Mouse (Mus musculus): ENCODE results near the gene Helz2. TPM values are rescaled to one million over a fixed set of nuclear protein-coding genes. Genes with fewer than 3 reads are reported as not detected.

Gene Helz2
- polyA plus RNA-seq, 1 experiment from 2014 or later = 0.68 TPM

GRCm38 (mm10) chr2:181180898-181181297 lies 60.9 kb downstream of the Helz2 start:
- no peaks in the 10 kb centered on the region for H3K27me3 ChIP-seq (ENCODE audit: control insufficient read depth, insufficient read depth, low read length)
- no peaks in the 10 kb centered on the region for H3K4me1 ChIP-seq (ENCODE audit: control insufficient read depth, insufficient read depth, low read length)
- H3K27ac ChIP-seq (ENCODE audit: low read depth, low read length) = no peak overlapping the region
- ATAC-seq (ENCODE audit: insufficient read depth, low FRiP score, low TSS enrichment) = no peak
- no peak overlapping the region for H3K4me2 ChIP-seq (ENCODE audit: low read depth)
- no peak overlapping the region for H3K4me3 ChIP-seq (ENCODE audit: low read depth, low read length)
- H3K9me3 ChIP-seq (ENCODE audit: control insufficient read depth, low read length) = no peaks in the 10 kb centered on the region
- no peak for DNase-seq (ENCODE audit: low spot score)
- WGBS = 85% methylated on average over 6 of the region's 6 CpGs
- H3K36me3 ChIP-seq (ENCODE audit: control insufficient read depth, insufficient read depth, low read length) = no peaks in the 10 kb centered on the region
- H3K9ac ChIP-seq (ENCODE audit: low read length) = no peak overlapping the region

DNA sequence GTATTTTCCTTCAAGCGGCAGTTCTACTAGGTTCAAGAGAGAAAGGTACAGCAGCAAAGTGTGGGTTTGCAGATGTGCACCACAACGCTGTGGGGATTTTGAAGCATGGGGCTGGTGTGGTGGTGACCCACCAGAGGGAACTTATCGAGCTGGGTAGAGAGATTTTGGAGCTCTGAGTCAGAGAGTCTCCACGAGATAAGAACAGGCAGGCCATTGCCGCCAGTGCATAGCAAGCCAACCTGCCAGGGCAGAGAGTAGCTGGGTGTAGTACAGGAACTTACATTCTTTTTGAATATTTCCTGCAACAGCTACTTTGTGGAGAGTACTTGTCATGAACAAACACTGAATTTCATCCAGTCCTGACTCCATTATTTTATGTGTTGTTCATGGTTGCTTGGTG lies 63.4 kb downstream of the Helz2 start:
- Histone ChIP-seq H3K4me1 (ENCODE audit: control insufficient read depth, insufficient read depth, low read length) (no peaks in the 10 kb centered on the region), H3K4me2 (ENCODE audit: low read depth) (no peak overlapping the region), H3K4me3 (ENCODE audit: low read depth, low read length) (no peak overlapping the region), H3K27me3 (ENCODE audit: control insufficient read depth, insufficient read depth, low read length) (no peaks in the 10 kb centered on the region), H3K9ac (ENCODE audit: low read length) (no peak overlapping the region), H3K36me3 (ENCODE audit: control insufficient read depth, insufficient read depth, low read length) (no peaks in the 10 kb centered on the region), H3K9me3 (ENCODE audit: control insufficient read depth, low read length) (no peaks in the 10 kb centered on the region), H3K27ac (ENCODE audit: low read depth, low read length) (no peak overlapping the region)
- ATAC-seq (ENCODE audit: insufficient read depth, low FRiP score, low TSS enrichment) (no peak), DNase-seq (ENCODE audit: low spot score) (no peak)
- 88% methylated on average over 5 of the region's 5 CpGs for WGBS

DNA sequence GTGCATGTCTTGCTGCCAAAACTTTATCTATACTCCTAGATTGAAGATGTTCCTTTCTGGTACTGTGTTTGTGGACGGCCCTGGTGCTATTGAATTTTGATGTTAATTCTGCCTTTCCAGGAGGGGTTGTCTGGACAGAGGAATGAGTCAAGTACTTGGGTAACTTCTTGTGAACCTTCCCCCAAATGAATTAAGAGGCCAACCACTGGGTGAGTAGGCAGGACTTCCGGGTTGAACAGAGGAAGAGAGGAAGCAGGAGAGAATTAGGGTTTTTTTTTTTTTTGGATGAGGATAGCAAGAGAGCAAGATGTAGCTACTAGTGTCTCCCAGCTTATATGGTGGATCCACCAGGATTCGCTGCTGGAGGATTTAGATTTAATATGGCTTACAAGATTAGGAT lies 63.8 kb downstream of the Helz2 start:
- DNase-seq (ENCODE audit: low spot score) (no peak), ATAC-seq (ENCODE audit: insufficient read depth, low FRiP score, low TSS enrichment) (no peak)
- Histone ChIP-seq H3K9ac (ENCODE audit: low read length) (no peak overlapping the region), H3K4me3 (ENCODE audit: low read depth, low read length) (no peak overlapping the region), H3K36me3 (ENCODE audit: control insufficient read depth, insufficient read depth, low read length) (no peaks in the 10 kb centered on the region), H3K27ac (ENCODE audit: low read depth, low read length) (no peak overlapping the region), H3K4me1 (ENCODE audit: control insufficient read depth, insufficient read depth, low read length) (no peaks in the 10 kb centered on the region), H3K4me2 (ENCODE audit: low read depth) (no peak overlapping the region), H3K9me3 (ENCODE audit: control insufficient read depth, low read length) (no peaks in the 10 kb centered on the region), H3K27me3 (ENCODE audit: control insufficient read depth, insufficient read depth, low read length) (no peaks in the 10 kb centered on the region)
- 82% methylated on average over 3 of the region's 3 CpGs for WGBS

Other genes starting within 250 kb of the Helz2 start
- gene Chrna4, start 198.5 kb downstream of the Helz2 start, polyA plus RNA-seq (2014; fragmentation: Nextera tagmentation; extraction: Ambion mirVana) = 61.4 and 68.5 TPM in 2 replicates
- 16.0 and 17.1 TPM in 2 replicates for gene Kcnq2, start 106.7 kb downstream of the Helz2 start, polyA plus RNA-seq (2014; fragmentation: Nextera tagmentation; extraction: Ambion mirVana)
- gene Eef1a2, start 85.0 kb downstream of the Helz2 start, polyA plus RNA-seq (2014; fragmentation: Nextera tagmentation; extraction: Ambion mirVana) = 0.92 and 0.93 TPM in 2 replicates
- 402 and 413 TPM in 2 replicates for gene Ppdpf, start 54.8 kb downstream of the Helz2 start, polyA plus RNA-seq (2014; fragmentation: Nextera tagmentation; extraction: Ambion mirVana)
- not detected in 2 replicates for gene Ptk6, start 39.2 kb downstream of the Helz2 start, polyA plus RNA-seq (2014; fragmentation: Nextera tagmentation; extraction: Ambion mirVana)
- 0.12 TPM in 1 of 2 replicates, not detected in the other for gene Srms, start 28.8 kb downstream of the Helz2 start, polyA plus RNA-seq (2014; fragmentation: Nextera tagmentation; extraction: Ambion mirVana)
- gene Fndc11, start 22.0 kb downstream of the Helz2 start, polyA plus RNA-seq (2014; fragmentation: Nextera tagmentation; extraction: Ambion mirVana) = 0.28 TPM in 1 of 2 replicates, not detected in the other
- 21.6 and 21.9 TPM in 2 replicates for gene Gmeb2, start 46.0 kb upstream of the Helz2 start, polyA plus RNA-seq (2014; fragmentation: Nextera tagmentation; extraction: Ambion mirVana)
- 391 and 430 TPM in 2 replicates for gene Stmn3, start 72.5 kb upstream of the Helz2 start, polyA plus RNA-seq (2014; fragmentation: Nextera tagmentation; extraction: Ambion mirVana)
- gene Rtel1, start 77.7 kb upstream of the Helz2 start, polyA plus RNA-seq (2014; fragmentation: Nextera tagmentation; extraction: Ambion mirVana) = 53.7 and 61.8 TPM in 2 replicates
- gene Zgpat, start 122.9 kb upstream of the Helz2 start, polyA plus RNA-seq (2014; fragmentation: Nextera tagmentation; extraction: Ambion mirVana) = 44.5 and 46.4 TPM in 2 replicates
- 63.3 and 69.8 TPM in 2 replicates for gene Arfrp1, start 123.4 kb upstream of the Helz2 start, polyA plus RNA-seq (2014; fragmentation: Nextera tagmentation; extraction: Ambion mirVana)
- 23.9 and 24.2 TPM in 2 replicates for gene Lime1, start 138.1 kb upstream of the Helz2 start, polyA plus RNA-seq (2014; fragmentation: Nextera tagmentation; extraction: Ambion mirVana)
- 20.2 and 21.9 TPM in 2 replicates for gene Zbtb46, start 217.4 kb upstream of the Helz2 start, polyA plus RNA-seq (2014; fragmentation: Nextera tagmentation; extraction: Ambion mirVana)

All from neural tube, embryonic 11.5 days (tissue).